Mouse (Mus musculus): ENCODE measurements around the gene Chmp5. TPM values are rescaled to one million over a fixed set of nuclear protein-coding genes. Genes with fewer than 3 reads are reported as not detected.

The Chmp5 gene
- total and polyA plus RNA-seq, 2 experiments = 12.0 to 78.5 TPM

GRCm38 (mm10) chr4:41000271-41000670 lies 52.1 kb downstream of the Chmp5 start:
- DNase-seq (ENCODE audit: extremely low read depth, low read depth, low spot score) = no peak
- no peaks in the 10 kb centered on the region for H3K79me2 ChIP-seq (ENCODE audit: control insufficient read depth, insufficient read depth, low read length)
- no peaks in the 10 kb centered on the region for H3K4me1 ChIP-seq (ENCODE audit: control insufficient read depth, insufficient read depth, low read length)
- no peaks in the 10 kb centered on the region for H3K27me3 ChIP-seq (ENCODE audit: control insufficient read depth, insufficient read depth, low read length)
- H3K27ac ChIP-seq (replicated peaks; ENCODE audit: insufficient read depth, low read depth, low read length) = no peak overlapping the region
- no peak for TF ChIP-seq POLR2A (IDR thresholded peaks at IDR 0.05; ENCODE audit: extremely low read depth, insufficient read depth, low read length)
- TF ChIP-seq CTCF (IDR thresholded peaks at IDR 0.05; ENCODE audit: low read depth, low read length) = no peak
- no peak overlapping the region for H3K4me3 ChIP-seq (ENCODE audit: insufficient read depth, low read depth, low read length)
- H3K9ac ChIP-seq (ENCODE audit: low read depth, low read length) = no peak overlapping the region
- peaks cover 82% of the 10 kb centered on the region for H3K36me3 ChIP-seq (ENCODE audit: control insufficient read depth, insufficient read depth, low read length)
- 72% methylated on average over 1 of the region's 1 CpGs for WGBS

DNA sequence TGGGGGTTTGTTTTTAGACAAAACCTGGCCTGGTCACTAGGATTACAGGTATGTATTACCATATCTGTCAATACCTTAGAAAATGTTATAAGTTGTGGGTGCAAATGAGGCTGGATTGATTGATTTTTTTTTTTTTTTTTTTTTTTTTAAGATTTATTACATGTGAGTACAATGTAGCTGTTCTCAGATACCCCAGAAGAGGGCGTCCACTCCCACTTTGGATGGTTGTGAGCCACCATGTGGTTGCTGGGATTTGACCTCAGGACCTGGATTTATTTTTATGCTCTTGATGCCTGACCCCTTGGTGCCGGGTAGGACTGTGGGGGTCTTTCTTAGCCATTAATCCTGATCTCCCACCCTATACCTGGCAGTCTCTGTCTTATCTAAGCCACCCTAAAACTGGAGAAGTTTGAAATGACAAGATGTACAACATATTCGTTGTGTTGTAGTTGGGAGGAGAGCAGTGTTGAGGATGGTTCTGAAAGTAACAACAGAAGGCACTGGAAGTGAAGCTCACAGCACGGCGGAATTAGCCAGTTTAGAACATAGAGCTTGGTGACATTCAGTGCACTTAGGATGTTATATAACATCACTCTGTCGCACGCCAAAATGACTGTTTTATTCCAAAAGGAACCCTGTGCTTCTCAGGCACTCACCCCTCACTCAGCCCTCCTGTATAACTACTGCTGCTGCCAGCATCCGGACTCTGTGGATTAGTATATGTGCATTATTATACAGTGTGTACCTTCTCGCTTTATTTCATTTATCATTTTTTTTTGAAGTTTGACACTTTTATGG lies 52.8 kb downstream of the Chmp5 start:
- 93% methylated on average over 9 of the region's 9 CpGs for WGBS
- DNase-seq (ENCODE audit: extremely low read depth, low read depth, low spot score) = no peak
- Histone ChIP-seq H3K9ac (ENCODE audit: low read depth, low read length) (no peak overlapping the region), H3K4me1 (ENCODE audit: control insufficient read depth, insufficient read depth, low read length) (no peaks in the 10 kb centered on the region), H3K79me2 (ENCODE audit: control insufficient read depth, insufficient read depth, low read length) (no peaks in the 10 kb centered on the region), H3K27me3 (ENCODE audit: control insufficient read depth, insufficient read depth, low read length) (no peaks in the 10 kb centered on the region), H3K4me3 (ENCODE audit: insufficient read depth, low read depth, low read length) (no peak overlapping the region), H3K36me3 (ENCODE audit: control insufficient read depth, insufficient read depth, low read length) (peaks cover 78% of the 10 kb centered on the region), H3K27ac (replicated peaks; ENCODE audit: insufficient read depth, low read depth, low read length) (no peak overlapping the region)
- TF ChIP-seq CTCF (IDR thresholded peaks at IDR 0.05; ENCODE audit: low read depth, low read length) (peak; percentile 13; the same call in 1 of the 2 replicates), POLR2A (IDR thresholded peaks at IDR 0.05; ENCODE audit: extremely low read depth, insufficient read depth, low read length) (no peak)

GRCm38 (mm10) chr4:41013351-41013750 lies 65.1 kb downstream of the Chmp5 start:
- no peak overlapping the region for H3K4me3 ChIP-seq (ENCODE audit: insufficient read depth, low read depth, low read length)
- no peak overlapping the region for H3K9ac ChIP-seq (ENCODE audit: low read depth, low read length)
- no peak overlapping the region for H3K27ac ChIP-seq (replicated peaks; ENCODE audit: insufficient read depth, low read depth, low read length)
- DNase-seq (ENCODE audit: extremely low read depth, low read depth, low spot score) = no peak
- H3K4me1 ChIP-seq (ENCODE audit: control insufficient read depth, insufficient read depth, low read length) = no peaks in the 10 kb centered on the region
- TF ChIP-seq POLR2A (IDR thresholded peaks at IDR 0.05; ENCODE audit: extremely low read depth, insufficient read depth, low read length) = no peak
- no peak for TF ChIP-seq CTCF (IDR thresholded peaks at IDR 0.05; ENCODE audit: low read depth, low read length)
- H3K79me2 ChIP-seq (ENCODE audit: control insufficient read depth, insufficient read depth, low read length) = no peaks in the 10 kb centered on the region
- peaks cover 43% of the 10 kb centered on the region for H3K36me3 ChIP-seq (ENCODE audit: control insufficient read depth, insufficient read depth, low read length)
- 83% methylated on average over 3 of the region's 3 CpGs for WGBS
- H3K27me3 ChIP-seq (ENCODE audit: control insufficient read depth, insufficient read depth, low read length) = no peaks in the 10 kb centered on the region

Other genes starting within 250 kb of the Chmp5 start
- gene Aptx, start 245.2 kb upstream of the Chmp5 start, total RNA-seq (2014; rRNA removed) = 6.2 and 7.2 TPM in 2 replicates
- gene Aptx, start 245.2 kb upstream of the Chmp5 start, polyA plus RNA-seq (2012; rRNA removed) = 3.4 and 4.8 TPM in 2 replicates
- gene Dnaja1, start 226.3 kb upstream of the Chmp5 start, total RNA-seq (2014; rRNA removed) = 85.2 and 135 TPM in 2 replicates
- 9.1 and 11.5 TPM in 2 replicates for gene Dnaja1, start 226.3 kb upstream of the Chmp5 start, polyA plus RNA-seq (2012; rRNA removed)
- 53.0 and 58.3 TPM in 2 replicates for gene Smu1, start 190.5 kb upstream of the Chmp5 start, total RNA-seq (2014; rRNA removed)
- 16.2 TPM in 2 replicates for gene Smu1, start 190.5 kb upstream of the Chmp5 start, polyA plus RNA-seq (2012; rRNA removed)
- gene B4galt1, start 94.4 kb upstream of the Chmp5 start, total RNA-seq (2014; rRNA removed) = 11.0 and 13.8 TPM in 2 replicates
- gene B4galt1, start 94.4 kb upstream of the Chmp5 start, polyA plus RNA-seq (2012; rRNA removed) = 20.7 and 28.1 TPM in 2 replicates
- gene Spink4, start 28.4 kb upstream of the Chmp5 start, total RNA-seq (2014; rRNA removed) = 1.4 and 1.9 TPM in 2 replicates
- gene Spink4, start 28.4 kb upstream of the Chmp5 start, polyA plus RNA-seq (2012; rRNA removed) = 0.93 and 1.9 TPM in 2 replicates
- gene Bag1, start 113 bp upstream of the Chmp5 start, total RNA-seq (2014; rRNA removed) = 88.7 and 101 TPM in 2 replicates
- gene Bag1, start 113 bp upstream of the Chmp5 start, polyA plus RNA-seq (2012; rRNA removed) = 59.6 and 75.9 TPM in 2 replicates
- 31.6 and 34.8 TPM in 2 replicates for gene Nfx1, start 22.5 kb downstream of the Chmp5 start, total RNA-seq (2014; rRNA removed)
- 12.2 and 21.5 TPM in 2 replicates for gene Nfx1, start 22.5 kb downstream of the Chmp5 start, polyA plus RNA-seq (2012; rRNA removed)
- gene Aqp7, start 99.7 kb downstream of the Chmp5 start, total RNA-seq (2014; rRNA removed) = 0.07 and 0.09 TPM in 2 replicates
- gene Aqp7, start 99.7 kb downstream of the Chmp5 start, polyA plus RNA-seq (2012; rRNA removed) = 0.04 and 0.26 TPM in 2 replicates
- not detected in 2 replicates for gene Aqp3, start 149.8 kb downstream of the Chmp5 start, total RNA-seq (2014; rRNA removed)
- not detected in 2 replicates for gene Aqp3, start 149.8 kb downstream of the Chmp5 start, polyA plus RNA-seq (2012; rRNA removed)
- gene Nol6, start 176.0 kb downstream of the Chmp5 start, total RNA-seq (2014; rRNA removed) = 6.6 and 7.2 TPM in 2 replicates
- 16.8 and 18.7 TPM in 2 replicates for gene Nol6, start 176.0 kb downstream of the Chmp5 start, polyA plus RNA-seq (2012; rRNA removed)
- gene Ube2r2, start 187.3 kb downstream of the Chmp5 start, total RNA-seq (2014; rRNA removed) = 30.4 and 31.1 TPM in 2 replicates
- gene Ube2r2, start 187.3 kb downstream of the Chmp5 start, polyA plus RNA-seq (2012; rRNA removed) = 40.4 and 50.7 TPM in 2 replicates

Data from liver, adult 2 months (tissue).